Mouse (Mus musculus): ENCODE results near the gene Ubxn1.

DNA sequence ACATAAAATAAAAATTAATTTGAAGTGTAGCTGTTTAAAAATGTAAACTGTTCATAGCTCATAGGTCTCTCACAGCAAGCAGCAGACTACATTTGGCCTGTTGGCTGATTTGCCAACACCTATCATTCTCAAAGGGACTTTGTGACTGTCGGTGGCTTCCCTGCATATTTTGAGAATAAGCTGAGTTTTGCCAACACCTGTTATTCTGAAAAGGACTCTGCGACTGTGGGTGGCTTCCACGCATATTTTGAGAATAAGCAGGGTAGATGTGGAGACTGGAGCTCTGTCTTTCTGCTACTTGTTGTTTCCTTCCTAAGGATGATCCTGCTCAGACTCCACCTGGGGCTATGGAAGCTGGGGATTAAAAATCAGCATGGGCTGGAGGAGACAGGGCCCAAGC lies 18.2 kb upstream of the Ubxn1 start:
- TF ChIP-seq CTCF (IDR thresholded peaks at IDR 0.05; ENCODE audit: low read depth) (no peak), EP300 (IDR thresholded peaks at IDR 0.05; ENCODE audit: low read depth) (no peak)

All from liver, postnatal 0 days (tissue).